Mouse (Mus musculus): Measurements from ENCODE around the gene Nwd2. TPM values are rescaled to one million over a fixed set of nuclear protein-coding genes. Genes with fewer than 3 reads are reported as not detected.
A peak's percentile ranks its signal among the peaks of the same experiment; 100 is the strongest.

Gene Nwd2
- polyA plus RNA-seq, 1 experiment, result not detected

DNA sequence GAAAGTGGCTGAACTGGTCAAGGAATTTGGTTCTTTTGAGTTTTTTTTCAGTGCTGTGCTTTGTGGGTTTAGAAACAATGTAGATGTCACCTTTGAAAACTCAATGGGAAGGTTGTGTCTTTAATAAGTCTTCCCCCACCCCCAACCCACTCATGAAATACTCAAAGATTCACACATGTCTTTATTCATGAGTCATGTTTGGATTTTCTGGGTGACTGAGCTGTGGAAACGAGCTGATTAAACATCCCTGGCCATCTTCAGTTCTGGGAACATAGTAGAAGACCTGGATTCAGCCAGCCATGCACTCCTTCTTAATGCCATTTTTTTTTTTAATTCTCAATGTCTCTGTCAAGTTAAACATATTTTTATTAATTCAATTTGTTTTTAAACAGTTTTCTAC is 124.7 kb downstream of the Nwd2 start:
- Histone ChIP-seq H3K27me3 (ENCODE audit: control insufficient read depth, insufficient read depth, low read length) (no peaks in the 10 kb centered on the region), H3K4me3 (ENCODE audit: low read depth, low read length) (no peak overlapping the region), H3K36me3 (ENCODE audit: control insufficient read depth, insufficient read depth, low read length) (no peaks in the 10 kb centered on the region), H3K4me1 (ENCODE audit: control insufficient read depth, insufficient read depth, insufficient read length, low read length) (no peaks in the 10 kb centered on the region), H3K27ac (ENCODE audit: insufficient read depth, low read depth, low read length) (no peak overlapping the region)
- TF ChIP-seq POLR2A (IDR thresholded peaks at IDR 0.05; ENCODE audit: low read depth, low read length) (no peak), CTCF (IDR thresholded peaks at IDR 0.05; ENCODE audit: extremely low read depth, insufficient read length, insufficient replicate concordance, low read depth, low read length) (no peak)
- WGBS, result 41% methylated on average over 1 of the region's 1 CpGs

DNA sequence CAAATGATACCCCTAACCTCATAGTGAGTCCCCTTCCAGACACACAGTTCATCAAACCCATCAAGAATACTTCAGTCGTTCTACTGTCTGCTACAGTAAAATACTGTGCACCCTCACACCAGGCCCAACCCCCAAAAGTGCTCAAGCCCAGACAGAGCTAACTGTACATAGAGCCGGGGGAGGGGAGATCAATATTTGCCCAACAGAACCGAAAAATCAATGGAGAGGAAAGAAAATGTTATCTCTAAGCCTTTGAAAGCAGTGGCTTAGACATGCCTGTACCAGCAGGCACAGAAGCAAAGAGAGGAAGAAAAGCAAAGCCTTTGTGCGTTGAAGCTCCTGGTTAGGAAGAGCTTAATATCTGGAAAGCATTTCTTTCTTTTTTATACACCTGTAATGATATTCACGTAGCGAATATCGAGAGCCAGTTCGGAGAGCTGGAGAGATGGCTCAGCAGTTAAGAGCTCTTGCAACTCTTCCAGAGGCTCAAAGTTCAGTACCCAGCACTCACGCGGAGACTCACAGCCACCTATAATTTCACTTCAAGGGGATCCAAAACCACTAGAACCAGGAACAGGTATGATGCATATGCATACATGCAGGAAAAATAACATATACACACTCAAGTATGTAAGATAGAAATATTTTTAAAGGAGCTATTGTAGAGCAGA is 139.4 kb downstream of the Nwd2 start:
- Histone ChIP-seq H3K4me3 (ENCODE audit: low read depth, low read length) (no peak overlapping the region), H3K27me3 (ENCODE audit: control insufficient read depth, insufficient read depth, low read length) (no peaks in the 10 kb centered on the region), H3K4me1 (ENCODE audit: control insufficient read depth, insufficient read depth, insufficient read length, low read length) (no peaks in the 10 kb centered on the region), H3K36me3 (ENCODE audit: control insufficient read depth, insufficient read depth, low read length) (no peaks in the 10 kb centered on the region), H3K27ac (ENCODE audit: insufficient read depth, low read depth, low read length) (no peak overlapping the region)
- 44% methylated on average over 10 of the region's 10 CpGs for WGBS
- TF ChIP-seq POLR2A (IDR thresholded peaks at IDR 0.05; ENCODE audit: low read depth, low read length) (no peak), CTCF (IDR thresholded peaks at IDR 0.05; ENCODE audit: extremely low read depth, insufficient read length, insufficient replicate concordance, low read depth, low read length) (no peak)

DNA sequence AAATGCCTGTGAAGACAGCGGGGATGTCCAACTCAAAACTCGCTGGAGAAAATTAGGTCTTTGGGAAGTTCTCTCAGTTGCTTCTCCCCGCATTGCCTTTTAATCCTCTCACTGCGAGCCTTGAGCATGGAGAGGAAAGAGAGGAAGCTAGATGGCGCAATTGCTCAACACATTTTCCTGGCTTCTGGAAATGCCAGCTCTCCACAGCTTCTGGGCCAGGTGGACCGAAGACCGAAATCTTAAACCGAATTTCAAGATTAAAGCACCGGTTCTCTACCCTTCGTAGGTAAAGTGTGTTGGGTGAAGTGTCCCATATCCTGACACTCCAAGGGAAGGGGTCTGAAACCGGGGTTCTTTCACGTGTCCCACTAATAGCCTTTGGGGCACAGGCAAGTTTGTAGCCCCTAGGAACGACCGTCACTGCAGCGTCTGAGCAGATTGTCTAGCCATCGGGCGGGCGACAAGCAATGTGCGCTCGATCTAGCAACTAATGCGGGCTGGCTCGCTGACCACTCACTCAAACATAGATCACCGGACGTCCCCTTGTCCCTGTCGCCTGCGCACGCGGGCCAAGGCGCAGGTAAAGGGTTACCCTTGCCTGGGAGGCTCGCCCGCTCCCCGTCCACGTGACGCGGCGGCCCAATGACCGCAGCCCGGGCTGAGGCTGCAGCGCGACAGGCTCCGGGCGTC is 163.1 kb downstream of the Nwd2 start, which contains the start of gene 0610040J01Rik:
TSS of gene 0610040J01Rik (plus strand) at position 545 of the 690 bp plus-strand sequence.
- 2% methylated on average over 42 of the region's 42 CpGs for WGBS
- peaks cover 3% of the 10 kb centered on the region; the same call in 1 of the 2 replicates for H3K4me1 ChIP-seq (ENCODE audit: control insufficient read depth, insufficient read depth, insufficient read length, low read length)
- peak within 1 kb of the TSS; percentile 81 for H3K4me3 ChIP-seq (ENCODE audit: low read depth, low read length)
- no peaks in the 10 kb centered on the region for H3K27me3 ChIP-seq (ENCODE audit: control insufficient read depth, insufficient read depth, low read length)
- peak within 1 kb of the TSS; percentile 27 for H3K27ac ChIP-seq (ENCODE audit: insufficient read depth, low read depth, low read length)
- peak; percentile 77; the same call in 1 of the 2 replicates for TF ChIP-seq CTCF (IDR thresholded peaks at IDR 0.05; ENCODE audit: extremely low read depth, insufficient read length, insufficient replicate concordance, low read depth, low read length)
- TF ChIP-seq POLR2A (IDR thresholded peaks at IDR 0.05; ENCODE audit: low read depth, low read length), result no peak
- no peaks in the 10 kb centered on the region for H3K36me3 ChIP-seq (ENCODE audit: control insufficient read depth, insufficient read depth, low read length)

DNA sequence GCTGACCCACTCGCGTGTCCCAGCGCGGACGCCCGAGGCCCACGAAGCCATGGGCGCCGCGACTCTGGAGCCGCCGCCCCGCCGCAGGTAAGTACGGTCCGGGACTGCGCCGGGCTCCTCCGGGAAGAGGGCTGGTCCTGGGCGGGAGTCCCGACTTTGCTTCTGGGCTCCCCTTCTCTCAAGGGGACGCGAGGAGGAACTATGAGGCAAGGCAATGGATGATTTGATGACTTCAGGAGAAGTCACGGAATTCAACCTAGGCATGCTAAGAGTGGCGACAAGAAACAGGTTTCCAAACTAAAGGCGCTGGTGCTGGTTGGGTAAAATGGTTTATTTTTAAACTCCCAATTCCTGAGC is 163.6 kb downstream of the Nwd2 start:
- peaks cover 3% of the 10 kb centered on the region; the same call in 1 of the 2 replicates for H3K4me1 ChIP-seq (ENCODE audit: control insufficient read depth, insufficient read depth, insufficient read length, low read length)
- peak overlapping the region; percentile 27 for H3K27ac ChIP-seq (ENCODE audit: insufficient read depth, low read depth, low read length)
- H3K36me3 ChIP-seq (ENCODE audit: control insufficient read depth, insufficient read depth, low read length), result no peaks in the 10 kb centered on the region
- 1% methylated on average over 26 of the region's 26 CpGs for WGBS
- TF ChIP-seq CTCF (IDR thresholded peaks at IDR 0.05; ENCODE audit: extremely low read depth, insufficient read length, insufficient replicate concordance, low read depth, low read length), result no peak
- TF ChIP-seq POLR2A (IDR thresholded peaks at IDR 0.05; ENCODE audit: low read depth, low read length), result 0 out of 2 replicates have a peak, but pooled peaks have one; percentile 46
- peak overlapping the region; percentile 81 for H3K4me3 ChIP-seq (ENCODE audit: low read depth, low read length)
- H3K27me3 ChIP-seq (ENCODE audit: control insufficient read depth, insufficient read depth, low read length), result no peaks in the 10 kb centered on the region

DNA sequence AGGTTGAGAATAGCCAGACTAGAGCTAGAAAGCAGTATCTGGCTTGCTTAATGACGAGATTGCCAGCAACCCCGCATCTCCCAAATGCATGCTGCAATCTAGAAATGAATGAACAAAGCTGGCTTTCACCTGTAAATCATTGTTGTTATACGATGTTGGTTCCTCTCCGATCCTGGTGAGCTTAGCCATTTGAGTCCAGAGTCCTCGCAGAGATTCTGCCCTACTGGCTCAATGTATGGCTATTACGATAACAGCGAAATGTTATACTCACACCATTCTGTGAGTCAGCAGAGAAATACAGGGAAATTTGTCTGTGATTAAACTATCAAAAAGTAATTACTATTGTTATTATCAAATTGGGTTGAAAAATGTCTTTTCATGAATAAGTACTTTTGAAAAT is 167.7 kb downstream of the Nwd2 start:
- no peak for TF ChIP-seq CTCF (IDR thresholded peaks at IDR 0.05; ENCODE audit: extremely low read depth, insufficient read length, insufficient replicate concordance, low read depth, low read length)
- no peak for TF ChIP-seq POLR2A (IDR thresholded peaks at IDR 0.05; ENCODE audit: low read depth, low read length)
- no peaks in the 10 kb centered on the region for H3K27me3 ChIP-seq (ENCODE audit: control insufficient read depth, insufficient read depth, low read length)
- WGBS, result 31% methylated on average over 7 of the region's 7 CpGs
- peaks cover 23% of the 10 kb centered on the region for H3K4me1 ChIP-seq (ENCODE audit: control insufficient read depth, insufficient read depth, insufficient read length, low read length)
- no peaks in the 10 kb centered on the region for H3K36me3 ChIP-seq (ENCODE audit: control insufficient read depth, insufficient read depth, low read length)
- H3K4me3 ChIP-seq (ENCODE audit: low read depth, low read length), result no peak overlapping the region
- H3K27ac ChIP-seq (ENCODE audit: insufficient read depth, low read depth, low read length), result peak overlapping the region; percentile 75

DNA sequence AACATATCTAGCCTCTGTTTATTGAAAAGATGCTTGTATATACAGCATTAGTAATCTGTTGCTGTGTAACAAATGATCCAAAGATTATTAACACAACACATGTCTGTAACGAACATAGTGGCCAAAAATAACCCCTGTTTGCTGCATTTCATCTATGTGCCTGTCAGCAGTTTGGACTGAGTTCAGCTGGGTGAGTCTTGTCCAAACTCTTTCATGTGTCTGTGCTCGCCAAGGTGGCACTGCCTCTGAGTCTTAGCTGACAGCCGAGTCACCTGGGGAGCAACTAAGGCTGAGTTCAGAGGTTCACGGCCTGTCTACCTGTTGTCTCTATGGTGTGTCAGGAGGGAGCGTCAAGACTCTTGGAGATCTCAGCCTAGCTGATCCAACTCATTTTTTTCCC is 168.4 kb downstream of the Nwd2 start:
- 21% methylated on average over 5 of the region's 5 CpGs for WGBS
- Histone ChIP-seq H3K4me1 (ENCODE audit: control insufficient read depth, insufficient read depth, insufficient read length, low read length) (peaks cover 23% of the 10 kb centered on the region), H3K4me3 (ENCODE audit: low read depth, low read length) (no peak overlapping the region), H3K27me3 (ENCODE audit: control insufficient read depth, insufficient read depth, low read length) (no peaks in the 10 kb centered on the region), H3K27ac (ENCODE audit: insufficient read depth, low read depth, low read length) (peak overlapping the region; percentile 69), H3K36me3 (ENCODE audit: control insufficient read depth, insufficient read depth, low read length) (no peaks in the 10 kb centered on the region)
- TF ChIP-seq POLR2A (IDR thresholded peaks at IDR 0.05; ENCODE audit: low read depth, low read length), result no peak
- no peak for TF ChIP-seq CTCF (IDR thresholded peaks at IDR 0.05; ENCODE audit: extremely low read depth, insufficient read length, insufficient replicate concordance, low read depth, low read length)

DNA sequence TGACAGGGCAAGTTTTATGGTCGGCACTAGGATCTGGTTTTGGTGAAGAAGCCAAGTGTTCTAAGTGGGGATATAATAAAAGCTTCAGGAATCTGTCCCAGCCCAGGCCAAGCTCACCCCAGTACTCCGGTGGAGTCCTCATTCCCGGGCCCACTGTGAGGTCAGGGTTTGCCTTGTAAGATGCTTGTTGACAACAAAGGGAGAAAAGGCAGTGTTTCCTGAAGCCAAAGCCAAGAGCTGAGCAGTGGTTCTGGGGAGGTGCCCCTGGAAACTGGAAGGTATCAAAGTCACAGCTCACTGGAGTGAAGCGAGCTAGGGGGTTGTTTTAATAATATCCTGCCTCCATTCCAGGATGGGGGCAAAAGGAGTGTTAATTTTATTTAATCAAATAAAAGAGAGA is 170.1 kb downstream of the Nwd2 start:
- H3K4me1 ChIP-seq (ENCODE audit: control insufficient read depth, insufficient read depth, insufficient read length, low read length), result peaks cover 33% of the 10 kb centered on the region
- WGBS, result 14% methylated on average over 4 of the region's 4 CpGs
- no peak for TF ChIP-seq CTCF (IDR thresholded peaks at IDR 0.05; ENCODE audit: extremely low read depth, insufficient read length, insufficient replicate concordance, low read depth, low read length)
- TF ChIP-seq POLR2A (IDR thresholded peaks at IDR 0.05; ENCODE audit: low read depth, low read length), result no peak
- no peak overlapping the region for H3K4me3 ChIP-seq (ENCODE audit: low read depth, low read length)
- no peaks in the 10 kb centered on the region for H3K36me3 ChIP-seq (ENCODE audit: control insufficient read depth, insufficient read depth, low read length)
- H3K27ac ChIP-seq (ENCODE audit: insufficient read depth, low read depth, low read length), result peak overlapping the region; percentile 69
- H3K27me3 ChIP-seq (ENCODE audit: control insufficient read depth, insufficient read depth, low read length), result no peaks in the 10 kb centered on the region
